Mouse (Mus musculus): ENCODE measurements at regions not wholly inside any gene's neighbourhood (a gene's known extent, or its start where the extent isn't known, plus 50 kb on each side); places are given as distances from the start of the nearest gene placed in this dataset.

GRCm38 (mm10) chr17:50442062-50442461, 67.1 kb upstream of the Plcl2 start:
- TF ChIP-seq POLR2A (IDR thresholded peaks at IDR 0.05; ENCODE audit: borderline replicate concordance, insufficient read depth, low read length) (no peak), CTCF (IDR thresholded peaks at IDR 0.05; ENCODE audit: borderline replicate concordance, insufficient read depth, low read depth, low read length) (no peak)
